ENCODE assay signal across 15 mouse cellular contexts in genomic region chr3:84208475-84208874, GRCm38 (mm10). TPM values are rescaled to one million over a fixed set of nuclear protein-coding genes. Genes with fewer than 3 reads are reported as not detected.
"Had no signal": no experiment of that assay in that cellular context is flagged by ENCODE, and none has a peak within 500 bp of the region (broad histone marks: within the 10 kb centered on the region; RNA-seq: fewer than 3 reads in every experiment).

No protein-coding gene starts in this region.

- H3K4me2 ChIP-seq: limb, embryonic 12.5 days; liver, embryonic 13.5 days; lung, embryonic 15.5 days; midbrain, embryonic 12.5 days; neural tube, embryonic 13.5 days had no signal

- H3K4me1 ChIP-seq: limb, embryonic 12.5 days; liver, embryonic 13.5 days; lung, embryonic 15.5 days; midbrain, embryonic 12.5 days had no signal

- H3K27me3 ChIP-seq: limb, embryonic 12.5 days; liver, embryonic 13.5 days; lung, embryonic 15.5 days; midbrain, embryonic 12.5 days; neural tube, embryonic 13.5 days had no signal

- H3K9me3 ChIP-seq: limb, embryonic 12.5 days; liver, embryonic 13.5 days; lung, embryonic 15.5 days; midbrain, embryonic 12.5 days; neural tube, embryonic 13.5 days had no signal

- DNase-seq: kidney, postnatal 25 days; layer of hippocampus, adult 9-11 months; liver; liver, embryonic 13.5 days; liver, postnatal 0 days; lung, postnatal 14 days; thymus, adult 2 months; thymus, postnatal 25 days had no signal

- H3K36me3 ChIP-seq: liver, embryonic 13.5 days; lung, embryonic 15.5 days had no signal

- ATAC-seq: liver, postnatal 0 days; midbrain, embryonic 16.5 days had no signal

- H3K27ac ChIP-seq: limb, embryonic 12.5 days; liver, embryonic 13.5 days; lung, embryonic 15.5 days; midbrain, embryonic 12.5 days; neural tube, embryonic 13.5 days had no signal

- H3K9ac ChIP-seq: limb, embryonic 12.5 days; liver, embryonic 13.5 days; liver, postnatal 0 days; lung, embryonic 15.5 days; midbrain, embryonic 12.5 days; neural tube, embryonic 13.5 days had no signal

- H3K4me3 ChIP-seq: limb, embryonic 12.5 days; liver, embryonic 13.5 days; lung, embryonic 15.5 days; midbrain, embryonic 12.5 days; neural tube, embryonic 13.5 days had no signal

RNA-seq across cellular contexts. Expression of gene Gm6525, which starts 34.6 kb away (rescaled TPM):
- total RNA-seq: left cerebral cortex, postnatal 36 days had no signal
- polyA plus RNA-seq: liver, embryonic 13.5 days; thymus, adult 2 months; urinary bladder, adult 2 months had no signal
